Mouse (Mus musculus): Measurements from ENCODE around the gene Ppm1k.

DNA sequence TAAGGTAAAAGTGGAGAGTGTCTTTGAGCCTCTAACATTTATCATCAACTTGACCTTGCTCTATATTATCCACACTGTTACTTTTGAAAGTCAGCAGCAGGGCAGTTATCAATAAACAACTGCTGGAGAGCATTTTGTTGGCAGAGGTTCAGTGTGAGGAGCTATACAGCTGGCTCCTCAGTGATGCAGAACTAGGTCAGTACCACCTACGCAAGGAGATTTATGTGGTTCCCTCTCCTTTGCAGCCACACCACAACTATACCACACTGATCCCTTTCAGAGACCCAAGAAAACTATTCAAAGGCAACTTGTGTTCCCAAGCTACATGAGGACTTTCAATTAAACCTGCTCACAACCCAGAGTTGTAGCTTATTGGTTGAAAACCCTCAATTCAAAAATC, 3.8 kb downstream of the Ppm1k start:
- no peak for TF ChIP-seq CTCF (IDR thresholded peaks at IDR 0.05; ENCODE audit: low read depth, low read length)
- TF ChIP-seq POLR2A (IDR thresholded peaks at IDR 0.05; ENCODE audit: insufficient read depth, low read length), result no peak
- TF ChIP-seq EP300 (IDR thresholded peaks at IDR 0.05; ENCODE audit: insufficient read depth, low read depth, low read length), result no peak
